Mouse (Mus musculus) kidney, adult 2 months (tissue): ENCODE measurements at regions not wholly inside any gene's neighbourhood (a gene's known extent, or its start where the extent isn't known, plus 50 kb on each side); places are given as distances from the start of the nearest gene placed in this dataset.

Source experiments
- CTCF ChIP-seq: fragments of 200-500 bp; conservative IDR thresholded peaks from 2 replicates; pipeline ENCODE4 v1.5.1; 2011; ENCODE audit warnings: low read depth, mild to moderate bottlenecking, control low read depth, low read length, moderate library complexity, mixed read lengths; ENCODE audit not compliant: insufficient read depth, insufficient read length
- POLR2A ChIP-seq: fragments of 200-500 bp; IDR thresholded peaks from one replicate; pipeline ENCODE4 v1.6.1; 2011; ENCODE audit warnings: low read depth, low read length, control low read depth

- TF ChIP-seq POLR2A (no peak), CTCF (no peak)
Observed at GRCm38 (mm10) chr3:8051167-8051566, 1430.9 kb upstream of the 1700008P02Rik start.
